Mouse (Mus musculus) gonadal fat pad, adult 2 months (tissue): ENCODE measurements around the gene Khdrbs1. TPM values are rescaled to one million over a fixed set of nuclear protein-coding genes. Genes with fewer than 3 reads are reported as not detected.

ENCODE experiments used
- DNase-seq: peaks from one replicate; pipeline ENCODE4 v3.0.0-alpha.2; 2012; ENCODE audit warnings: low read depth
- polyA plus RNA-seq: library from polyadenylated mRNA; depleted of rRNA; stranded (reverse); fragments of >200 nt; gene quantifications from 2 replicates; pipeline ENCODE4 v1.2.3, GENCODE M21; 2012; rRNA removed

The Khdrbs1 gene
- polyA plus RNA-seq, 1 experiment, result 10.5 TPM

DNA sequence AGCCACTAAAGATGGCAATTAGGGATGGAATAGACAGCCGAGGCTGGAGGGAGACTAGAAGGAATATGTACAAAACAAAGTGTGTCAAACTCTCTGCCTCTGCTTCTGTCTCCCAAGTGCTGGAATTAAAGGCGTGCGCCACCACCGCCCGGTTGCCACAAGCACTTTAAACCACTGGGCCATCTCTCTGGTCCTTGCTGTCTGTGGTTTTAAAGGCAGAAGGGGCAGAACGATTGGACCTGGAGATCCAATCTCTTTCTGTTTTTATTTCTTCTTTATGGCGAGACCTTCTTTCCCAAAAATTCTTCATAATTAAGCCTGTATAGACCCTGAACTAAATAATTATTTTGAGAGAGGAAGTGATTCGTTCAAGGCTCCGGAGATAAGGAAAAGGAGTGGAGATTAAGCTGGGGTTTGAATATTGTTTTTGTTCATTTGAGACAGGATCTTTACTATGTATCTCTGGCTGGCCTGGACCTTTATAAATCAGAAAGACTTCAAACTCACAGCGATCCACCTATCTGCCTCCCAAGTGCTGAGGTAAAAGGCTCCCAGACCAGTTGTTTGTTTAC is 69.1 kb downstream of the Khdrbs1 start:
- DNase-seq, result no peak

DNA sequence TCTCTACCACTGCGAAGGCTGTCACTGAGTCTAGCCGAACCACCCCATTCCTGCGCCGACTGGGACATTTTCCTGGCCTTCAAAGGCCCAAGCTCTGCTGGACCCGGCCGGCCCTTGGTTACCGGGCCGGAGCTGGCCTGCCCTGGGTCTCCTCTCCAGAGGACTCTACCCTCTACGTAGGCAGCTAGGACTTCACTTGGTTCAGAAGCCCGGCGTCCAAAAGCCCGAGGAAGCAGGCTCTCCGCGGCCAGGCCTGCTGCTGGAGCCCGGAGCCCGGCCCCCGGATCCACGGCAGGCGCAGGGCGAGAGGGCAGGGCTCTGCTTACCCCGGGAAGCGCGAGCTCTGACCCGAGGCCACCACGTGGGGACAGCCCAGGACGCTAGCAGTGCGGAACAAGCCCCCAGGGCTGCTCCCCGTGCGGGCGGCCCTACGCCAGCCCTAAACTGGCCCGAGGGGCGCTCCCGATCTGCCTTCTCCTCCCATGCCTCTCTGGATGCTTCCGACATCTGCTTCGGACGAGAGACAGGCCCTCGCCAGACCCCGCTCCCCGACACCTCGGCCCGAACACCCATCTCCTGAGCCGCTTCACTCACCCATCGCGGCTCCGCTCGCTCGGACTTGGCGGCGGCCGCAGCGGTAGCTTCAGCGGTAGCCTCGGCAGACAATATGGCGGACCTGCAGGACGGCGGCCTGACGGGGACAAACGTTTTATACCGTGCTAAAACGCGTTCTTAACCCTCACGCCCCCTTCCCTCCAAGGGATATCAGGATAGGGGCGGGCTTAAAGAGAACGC is 69.8 kb downstream of the Khdrbs1 start, which contains the start of gene Kpna6:
Kpna6 (minus strand) TSS at position 685 of the 795 bp plus-strand sequence.
- no peak for DNase-seq

DNA sequence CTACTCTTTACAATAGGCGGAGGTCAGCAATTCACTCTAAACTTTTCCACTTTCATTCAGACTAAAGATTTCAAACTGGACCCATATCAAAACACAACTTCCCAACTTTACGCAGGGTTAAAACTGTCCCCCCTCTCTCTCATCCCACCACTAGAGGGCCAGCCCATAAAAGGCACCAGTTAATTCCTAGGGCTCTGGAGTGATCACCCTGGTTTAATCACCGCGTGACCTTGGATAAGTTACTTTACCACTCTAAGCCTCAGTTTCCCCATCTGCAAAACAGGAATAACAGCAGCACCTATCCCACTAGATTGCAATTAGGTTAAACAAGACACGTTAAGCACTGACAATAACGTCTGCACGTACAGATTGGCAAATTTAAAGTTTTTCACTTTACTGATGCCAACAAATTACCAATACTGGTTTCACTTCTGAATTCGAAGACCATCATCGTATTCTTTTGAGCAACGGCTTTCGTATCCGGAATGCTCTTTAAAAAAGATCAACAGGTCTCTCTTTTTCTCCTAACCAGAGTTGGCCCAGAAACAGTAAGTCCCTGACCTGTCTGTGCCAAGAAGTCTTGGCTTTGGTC is 70.5 kb downstream of the Khdrbs1 start:
- no peak for DNase-seq

DNA sequence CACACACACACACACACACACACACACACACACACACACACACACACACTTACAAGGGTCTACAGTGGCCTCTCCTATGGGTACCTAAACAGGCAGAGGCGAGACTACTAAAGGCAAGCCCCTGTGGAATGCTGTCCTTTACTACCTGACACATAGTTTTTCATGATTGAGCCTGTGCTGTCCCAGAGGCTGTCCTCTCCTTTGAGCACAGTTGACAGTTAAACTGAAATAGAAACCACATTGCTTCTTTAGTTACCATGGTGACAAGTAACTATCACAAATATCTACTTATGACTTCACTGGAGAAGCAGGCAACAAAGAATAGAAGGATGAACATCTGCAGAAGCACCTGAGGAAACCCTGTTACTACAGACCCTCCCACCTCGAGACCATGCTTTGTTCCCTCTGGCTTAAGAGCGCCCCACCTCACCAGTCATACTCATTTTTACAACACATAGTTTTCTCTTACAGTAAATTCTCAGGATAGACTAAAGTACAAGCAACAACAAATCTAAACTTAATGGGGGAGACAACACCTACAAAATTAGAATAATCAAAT is 79.8 kb downstream of the Khdrbs1 start:
- DNase-seq, result no peak

DNA sequence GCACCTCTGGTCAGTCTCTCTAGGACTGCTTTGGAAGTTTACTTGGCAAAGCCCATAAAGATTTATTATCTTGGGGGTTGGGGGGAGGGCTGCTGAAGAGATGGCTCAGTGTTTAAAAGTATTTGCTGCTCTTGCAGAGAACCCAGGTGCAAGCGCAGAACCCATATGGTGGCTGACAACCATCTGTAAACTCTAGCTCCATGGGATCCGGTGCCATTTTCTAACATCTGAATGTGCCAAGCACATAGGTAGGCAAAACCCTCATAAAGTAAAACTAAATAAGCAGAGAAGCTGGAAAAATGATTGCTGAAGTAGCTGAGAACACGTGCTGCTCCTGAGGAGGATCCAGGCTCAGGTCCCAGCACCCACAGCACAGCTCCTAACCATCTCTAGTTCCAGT is 80.5 kb downstream of the Khdrbs1 start:
- no peak for DNase-seq

DNA sequence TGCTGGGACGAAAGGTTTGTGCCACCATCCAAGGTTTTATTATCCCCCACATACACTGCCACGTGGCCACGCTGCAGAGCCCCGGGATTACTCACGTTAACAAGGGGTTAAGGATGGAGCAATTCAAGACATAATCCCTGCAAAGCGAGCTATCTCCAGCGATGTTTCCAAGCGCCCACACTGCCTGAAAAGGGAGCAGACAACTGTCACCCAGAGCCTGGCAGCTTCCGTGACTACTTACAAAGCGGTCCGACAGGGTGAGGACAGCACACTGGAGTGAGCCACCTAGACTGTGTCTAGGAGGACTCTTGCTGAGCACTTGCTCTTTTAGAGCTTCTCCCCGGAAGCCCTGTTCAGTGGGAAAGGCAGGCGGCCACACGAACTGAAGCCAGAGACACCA is 87.3 kb downstream of the Khdrbs1 start:
- no peak for DNase-seq

Other genes with a start within 250 kb of the Khdrbs1 start
- gene Marcksl1, start 228.7 kb downstream of the Khdrbs1 start, polyA plus RNA-seq, result 29.9 and 48.8 TPM in 2 replicates
- gene Hdac1, start 199.6 kb downstream of the Khdrbs1 start, polyA plus RNA-seq, result 50.9 and 79.7 TPM in 2 replicates
- 3.0 and 3.2 TPM in 2 replicates for gene Lck, start 168.7 kb downstream of the Khdrbs1 start, polyA plus RNA-seq
- gene Fam167b, start 163.8 kb downstream of the Khdrbs1 start, polyA plus RNA-seq, result 4.0 and 4.6 TPM in 2 replicates
- 503 and 580 TPM in 2 replicates for gene Eif3i, start 141.7 kb downstream of the Khdrbs1 start, polyA plus RNA-seq
- 220 and 221 TPM in 2 replicates for gene Tmem234, start 141.6 kb downstream of the Khdrbs1 start, polyA plus RNA-seq
- 5.6 and 6.3 TPM in 2 replicates for gene Dcdc2b, start 128.0 kb downstream of the Khdrbs1 start, polyA plus RNA-seq
- 46.8 and 47.9 TPM in 2 replicates for gene Iqcc, start 123.2 kb downstream of the Khdrbs1 start, polyA plus RNA-seq
- gene Ccdc28b, start 118.4 kb downstream of the Khdrbs1 start, polyA plus RNA-seq, result 32.3 and 43.8 TPM in 2 replicates
- gene Txlna, start 101.2 kb downstream of the Khdrbs1 start, polyA plus RNA-seq, result 29.3 and 34.8 TPM in 2 replicates
- gene Kpna6, start 69.5 kb downstream of the Khdrbs1 start, polyA plus RNA-seq, result 32.3 and 42.7 TPM in 2 replicates
- 27.5 and 32.5 TPM in 2 replicates for gene Tmem39b, start 45.5 kb downstream of the Khdrbs1 start, polyA plus RNA-seq
- 32.4 and 34.0 TPM in 2 replicates for gene Ptp4a2, start 68.9 kb upstream of the Khdrbs1 start, polyA plus RNA-seq
- not detected in 2 replicates for gene Spocd1, start 186.9 kb upstream of the Khdrbs1 start, polyA plus RNA-seq
- 4.6 and 6.8 TPM in 2 replicates for gene Adgrb2, start 242.6 kb upstream of the Khdrbs1 start, polyA plus RNA-seq